Mouse (Mus musculus): ENCODE data around the gene Gm20388. TPM values are rescaled to one million over a fixed set of nuclear protein-coding genes. Genes with fewer than 3 reads are reported as not detected.
"Not testable (repeated sequence)": the region's sequence is repeated elsewhere in the genome, so short reads cannot be mapped to it uniquely, and the experiment has no call there.

The Gm20388 gene
- total RNA-seq, 1 experiment from 2014 or later = 10.0 TPM

- ATAC-seq (replicated peaks; ENCODE audit: insufficient number of reproducible peaks, low FRiP score, low TSS enrichment, poor library complexity, severe bottlenecking) = peak; percentile 67
These were observed 757.1 kb downstream of the Gm20388 start, which contains the start of the genes Gm27021 and Cox4i1 for GRCm38 (mm10) chr8:120667561-120668373. Gene Gm27021 (minus strand): TSS chr8:120668079. Gene Cox4i1 (plus strand): TSS chr8:120668222.

GRCm38 (mm10) chr8:120668374-120668905 lies 757.8 kb downstream of the Gm20388 start, which contains the start of gene Emc8:
Gene Emc8 (minus strand): TSS chr8:120668573.
- no peak for ATAC-seq (replicated peaks; ENCODE audit: insufficient number of reproducible peaks, low FRiP score, low TSS enrichment, poor library complexity, severe bottlenecking)

GRCm38 (mm10) chr8:120671775-120672174 lies 761.1 kb downstream of the Gm20388 start:
- no peak for ATAC-seq (replicated peaks; ENCODE audit: insufficient number of reproducible peaks, low FRiP score, low TSS enrichment, poor library complexity, severe bottlenecking)

- ATAC-seq (replicated peaks; ENCODE audit: insufficient number of reproducible peaks, low FRiP score, low TSS enrichment, poor library complexity, severe bottlenecking) = no peak
These were observed 762.1 kb downstream of the Gm20388 start for GRCm38 (mm10) chr8:120672626-120673229.

DNA sequence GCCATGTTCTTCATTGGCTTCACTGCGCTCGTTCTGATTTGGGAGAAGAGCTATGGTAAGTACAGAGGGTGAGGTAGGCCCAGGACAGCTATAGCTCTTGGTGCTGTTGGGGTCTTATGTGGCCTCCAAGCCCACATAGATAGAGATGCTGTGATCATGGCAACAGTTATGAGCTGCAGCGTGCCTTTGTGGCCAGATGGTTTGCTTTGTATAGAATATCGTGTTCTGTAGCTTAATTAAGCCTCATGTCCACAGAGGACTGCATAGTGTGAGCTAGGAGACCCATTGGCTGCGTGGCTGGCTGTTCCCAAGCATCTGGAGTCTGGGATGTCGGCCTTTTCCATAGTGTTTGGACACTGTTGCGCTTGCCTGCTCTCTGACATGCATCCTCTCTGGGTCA lies 762.7 kb downstream of the Gm20388 start:
- no peak for ATAC-seq (replicated peaks; ENCODE audit: insufficient number of reproducible peaks, low FRiP score, low TSS enrichment, poor library complexity, severe bottlenecking)

GRCm38 (mm10) chr8:120675718-120676117 lies 765.1 kb downstream of the Gm20388 start:
- no peak for ATAC-seq (replicated peaks; ENCODE audit: insufficient number of reproducible peaks, low FRiP score, low TSS enrichment, poor library complexity, severe bottlenecking)

GRCm38 (mm10) chr8:120678447-120678846 lies 767.8 kb downstream of the Gm20388 start:
- peak; percentile 65; the same call in 1 of the 2 replicates for ATAC-seq (replicated peaks; ENCODE audit: insufficient number of reproducible peaks, low FRiP score, low TSS enrichment, poor library complexity, severe bottlenecking)

- no peak for ATAC-seq (replicated peaks; ENCODE audit: insufficient number of reproducible peaks, low FRiP score, low TSS enrichment, poor library complexity, severe bottlenecking)
These were observed 769.2 kb downstream of the Gm20388 start for GRCm38 (mm10) chr8:120679629-120680387.

GRCm38 (mm10) chr8:120680405-120680804 lies 769.8 kb downstream of the Gm20388 start:
- not testable (repeated sequence) for ATAC-seq (replicated peaks; ENCODE audit: insufficient number of reproducible peaks, low FRiP score, low TSS enrichment, poor library complexity, severe bottlenecking)

GRCm38 (mm10) chr8:120681113-120681512 lies 770.5 kb downstream of the Gm20388 start:
- ATAC-seq (replicated peaks; ENCODE audit: insufficient number of reproducible peaks, low FRiP score, low TSS enrichment, poor library complexity, severe bottlenecking) = no peak

DNA sequence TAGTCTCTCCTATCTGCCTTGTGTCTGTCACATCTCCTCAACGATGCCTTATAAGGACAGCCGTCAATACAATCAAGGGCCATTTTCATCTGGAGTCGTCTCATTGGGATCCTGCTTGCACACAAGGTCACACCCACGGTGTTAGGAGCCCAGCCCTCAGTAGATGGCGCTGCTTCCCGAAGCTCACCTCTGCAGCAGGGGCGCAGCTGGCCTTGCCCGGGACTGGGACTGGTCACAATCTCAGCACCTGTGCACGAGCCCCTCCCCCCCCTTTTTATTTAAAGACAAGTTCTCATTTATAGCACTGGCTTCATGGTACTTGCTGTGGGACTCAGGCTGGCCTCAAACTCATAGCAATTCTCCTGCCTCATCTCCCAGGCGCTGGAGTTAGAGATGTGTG lies 773.0 kb downstream of the Gm20388 start:
- peak; percentile 37; the same call in 1 of the 2 replicates for ATAC-seq (replicated peaks; ENCODE audit: insufficient number of reproducible peaks, low FRiP score, low TSS enrichment, poor library complexity, severe bottlenecking)

DNA sequence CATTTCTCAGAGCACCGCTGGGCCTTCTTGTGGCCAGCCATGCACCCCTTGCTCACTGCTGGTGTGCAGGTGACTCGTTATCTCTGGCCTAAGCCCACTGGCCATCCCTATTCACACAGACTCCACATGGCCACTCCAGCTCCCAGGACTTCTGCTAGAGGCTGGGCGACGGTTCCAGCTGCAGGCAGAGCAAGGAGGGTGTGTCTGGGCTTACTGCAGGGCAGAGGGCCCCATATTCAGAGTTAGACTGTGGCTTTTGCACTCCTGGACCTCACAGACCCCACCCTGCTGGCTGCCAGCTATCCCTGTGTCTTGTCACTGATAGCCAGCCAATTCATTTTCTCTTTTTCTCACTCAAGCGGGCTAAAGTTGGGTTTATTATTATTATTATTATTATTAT lies 773.4 kb downstream of the Gm20388 start:
- ATAC-seq (replicated peaks; ENCODE audit: insufficient number of reproducible peaks, low FRiP score, low TSS enrichment, poor library complexity, severe bottlenecking) = no peak

DNA sequence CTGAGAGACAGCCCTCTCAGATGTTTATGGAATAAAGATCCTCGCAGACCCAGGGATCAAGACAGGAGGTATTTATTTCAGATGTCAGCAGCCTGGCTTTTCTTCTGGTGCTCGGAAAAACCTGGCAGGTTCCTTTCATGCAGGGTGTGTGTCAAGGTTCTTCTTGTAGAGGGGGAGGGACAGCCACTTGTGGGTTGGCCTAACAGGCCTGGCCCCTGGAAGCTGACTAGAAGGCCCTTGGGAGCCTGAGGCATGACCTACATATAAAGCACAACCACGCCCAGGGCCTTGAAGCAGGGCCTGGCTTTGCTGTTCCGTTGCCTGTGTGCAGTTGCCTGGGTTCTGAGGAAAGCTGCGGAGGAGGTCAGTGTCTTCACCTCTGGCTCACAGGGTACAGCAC lies 774.5 kb downstream of the Gm20388 start:
- ATAC-seq (replicated peaks; ENCODE audit: insufficient number of reproducible peaks, low FRiP score, low TSS enrichment, poor library complexity, severe bottlenecking) = peak; percentile 47

GRCm38 (mm10) chr8:120685591-120685990 lies 775.0 kb downstream of the Gm20388 start:
- peak; percentile 18 for ATAC-seq (replicated peaks; ENCODE audit: insufficient number of reproducible peaks, low FRiP score, low TSS enrichment, poor library complexity, severe bottlenecking)

DNA sequence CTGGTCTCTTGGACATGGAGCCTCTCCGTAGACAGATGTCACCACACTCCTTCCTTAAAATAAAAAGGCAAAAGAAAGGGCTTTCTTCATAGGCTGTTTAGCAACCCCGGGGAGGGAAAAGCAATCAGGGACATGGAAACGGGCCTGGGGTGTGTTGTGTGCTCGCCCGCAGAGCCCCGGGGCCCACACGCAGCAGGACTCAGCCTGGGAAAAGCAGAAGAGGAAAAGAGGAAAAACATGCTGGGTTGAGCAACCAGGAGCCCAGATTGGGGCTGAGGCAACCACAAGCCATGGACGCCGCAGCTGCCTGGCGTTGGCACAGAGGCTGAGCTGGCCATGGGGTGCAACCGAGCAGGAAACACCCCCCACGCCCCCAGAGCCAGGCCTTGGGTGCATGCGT lies 775.4 kb downstream of the Gm20388 start:
- ATAC-seq (replicated peaks; ENCODE audit: insufficient number of reproducible peaks, low FRiP score, low TSS enrichment, poor library complexity, severe bottlenecking) = peak; percentile 74

- ATAC-seq (replicated peaks; ENCODE audit: insufficient number of reproducible peaks, low FRiP score, low TSS enrichment, poor library complexity, severe bottlenecking) = no peak
These were observed 775.9 kb downstream of the Gm20388 start for GRCm38 (mm10) chr8:120686576-120686975.

DNA sequence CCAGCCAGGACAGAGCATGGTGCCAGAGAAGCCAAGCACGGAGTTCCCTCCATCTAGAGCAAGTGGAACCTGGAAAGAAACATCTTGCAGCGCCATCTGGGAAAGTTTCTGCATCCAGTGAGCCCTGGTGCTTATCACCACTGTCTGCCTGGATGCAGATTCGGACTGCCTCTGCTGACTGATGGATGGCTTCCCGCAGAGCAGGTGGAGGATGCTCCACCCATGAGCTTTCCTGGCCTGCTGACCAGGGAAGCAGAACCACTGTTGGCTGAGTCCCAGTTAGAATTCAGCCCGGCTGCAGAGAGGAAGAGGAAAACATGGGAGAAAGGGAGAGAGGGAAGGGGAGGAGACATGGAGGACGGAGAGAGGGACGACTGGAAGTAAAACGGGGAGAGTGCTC lies 777.1 kb downstream of the Gm20388 start:
- no peak for ATAC-seq (replicated peaks; ENCODE audit: insufficient number of reproducible peaks, low FRiP score, low TSS enrichment, poor library complexity, severe bottlenecking)

DNA sequence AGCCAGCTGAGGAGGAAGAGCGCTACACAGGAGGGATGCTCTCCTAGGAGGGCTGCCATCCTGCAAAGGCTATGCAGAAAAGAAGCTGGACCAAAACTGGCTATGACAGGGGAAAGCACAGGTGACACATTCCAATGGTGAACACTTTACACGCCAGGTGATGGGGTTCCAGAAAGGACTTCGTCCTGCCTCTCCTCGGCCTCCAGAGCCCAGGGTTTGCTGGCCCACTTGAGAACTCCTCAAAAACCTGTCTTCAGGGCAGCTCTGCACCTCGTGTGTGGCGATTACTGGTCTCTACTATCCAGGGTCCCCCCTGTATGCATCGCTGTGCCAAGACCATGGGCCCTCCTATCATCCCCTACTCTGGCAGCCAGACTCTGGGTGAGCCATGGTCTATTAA lies 777.9 kb downstream of the Gm20388 start:
- ATAC-seq (replicated peaks; ENCODE audit: insufficient number of reproducible peaks, low FRiP score, low TSS enrichment, poor library complexity, severe bottlenecking) = no peak

GRCm38 (mm10) chr8:120692934-120693333 lies 782.3 kb downstream of the Gm20388 start:
- no peak for ATAC-seq (replicated peaks; ENCODE audit: insufficient number of reproducible peaks, low FRiP score, low TSS enrichment, poor library complexity, severe bottlenecking)

Data from monocyte, adult 5-6 weeks (primary cell).